Mouse (Mus musculus): Measurements from ENCODE around the gene Epb41l1.

- TF ChIP-seq CTCF (IDR thresholded peaks at IDR 0.05; ENCODE audit: low read depth, low read length) = peak; percentile 38; the same call in 1 of the 2 replicates
- TF ChIP-seq POLR2AphosphoS5 (IDR thresholded peaks at IDR 0.05; ENCODE audit: insufficient replicate concordance, low read depth, low read length) = no peak
- no peak for TF ChIP-seq TAL1 (conservative IDR thresholded peaks at IDR 0.05; ENCODE audit: low read depth, low read length)
- TF ChIP-seq GATA1 (IDR thresholded peaks at IDR 0.05; ENCODE audit: borderline replicate concordance, low read length) = no peak
- TF ChIP-seq GATA2 (IDR thresholded peaks at IDR 0.05; ENCODE audit: borderline replicate concordance, low read depth, low read length) = no peak
Observed at GRCm38 (mm10) chr2:156529726-156530125, 109.0 kb downstream of the Epb41l1 start.
